12 mouse cellular contexts compared by ENCODE assay signal in genomic region chr16:75837728-75838451, GRCm38 (mm10).
DNase-seq lines count a peak whose midpoint lies in the region; ATAC-seq lines count a peak whose summit lies in the region.
"Had no signal": no experiment of that assay in that cellular context is flagged by ENCODE, and none has a peak within 500 bp of the region (broad histone marks: within the 10 kb centered on the region; RNA-seq: fewer than 3 reads in every experiment).

No protein-coding gene starts in this region.

- peak; percentile 49 for DNase-seq in heart, adult 11 months
- no peak for DNase-seq in heart, adult 9 months (ENCODE audit: low spot score in 2 of 2)
- peak; percentile 75 for DNase-seq in c-Kit-negative CD71-positive TER-119-positive erythroid progenitor cells, embryonic 14.5 days (ENCODE audit: low read depth, low spot score)
- no peak for DNase-seq in gastrocnemius, postnatal 14 days
- DNase-seq in cerebellum, adult 11 months, result no peak
- no peak for DNase-seq in kidney, adult 9 months
- DNase-seq: adrenal gland, postnatal 10 days; cerebellum, postnatal 14 days; right cerebral cortex, adult 18-20 months had no signal

- intact Hi-C loops in gastrocnemius, postnatal 14 days (cut with DNase I; ENCODE audit: low total_unique reads), result no loop called here

- peak; percentile 48 for ATAC-seq in inflammation-experienced regulatory T-cells, adult 6 months
- ATAC-seq in megakaryocyte, adult 5-6 weeks (ENCODE audit: poor library complexity, severe bottlenecking), result peak; percentile 85
- ATAC-seq: forebrain, embryonic 13.5 days had no signal

Comparison
In these comparisons a context has a peak if more than half of its experiments do, and no peak if none do; other contexts are left out.
1. DNase-seq: peak in heart, adult 11 months (single experiment) and c-Kit-negative CD71-positive TER-119-positive erythroid progenitor cells, embryonic 14.5 days (single experiment); none in heart, adult 9 months (0 of 2), gastrocnemius, postnatal 14 days (single experiment), cerebellum, adult 11 months (single experiment) and kidney, adult 9 months (single experiment).